Mouse (Mus musculus) lung, adult 2 months (tissue): ENCODE results near the gene Hnrnpul1.

ENCODE experiments used
- CTCF ChIP-seq: fragments of 200-500 bp; IDR thresholded peaks from 2 replicates; pipeline ENCODE4 v1.5.1; 2011; ENCODE audit warnings: mild to moderate bottlenecking, low read length, control low read depth; ENCODE audit not compliant: insufficient read depth
- POLR2A ChIP-seq: fragments of 200-500 bp; IDR thresholded peaks from 2 replicates; pipeline ENCODE4 v1.6.1; 2011; ENCODE audit warnings: low read depth, mild to moderate bottlenecking, control low read depth, low read length, borderline replicate concordance; ENCODE audit errors: extremely low read depth

DNA sequence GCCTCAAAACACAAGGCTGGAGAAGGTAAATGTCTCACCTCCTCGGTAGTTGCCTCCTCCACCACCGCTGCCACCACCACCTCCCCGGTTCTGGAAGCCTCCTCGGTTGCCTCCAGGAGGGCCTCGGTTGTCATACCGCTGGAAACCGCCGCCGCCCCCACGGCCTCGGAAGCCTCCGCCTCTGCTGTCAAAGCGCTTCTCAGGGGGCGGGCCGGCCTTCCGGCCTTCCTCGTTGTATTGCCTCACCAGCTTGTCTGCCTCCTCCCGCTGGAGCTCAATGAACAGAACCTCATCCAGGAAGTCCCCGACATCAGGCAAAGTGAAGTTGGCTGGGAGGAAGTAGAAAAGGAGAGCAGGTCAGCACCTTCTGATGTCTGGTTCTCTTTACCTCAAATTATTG is 28.7 kb downstream of the Hnrnpul1 start:
- TF ChIP-seq CTCF (no peak), POLR2A (no peak)
